Mouse (Mus musculus) liver, embryonic 14.5 days (tissue): ENCODE measurements at regions not wholly inside any gene's neighbourhood (a gene's known extent, or its start where the extent isn't known, plus 50 kb on each side); places are given as distances from the start of the nearest gene placed in this dataset.
"Not testable (repeated sequence)": the region's sequence is repeated elsewhere in the genome, so short reads cannot be mapped to it uniquely, and the experiment has no call there.

Experiments
- ATAC-seq: fragments of 200-750 bp; cut with Nextera tagmentation; 2 replicates; pipeline ENCODE4 v1.8.0; 2017; ENCODE audit warnings: moderate number of reproducible peaks, mild to moderate bottlenecking, moderate library complexity; ENCODE audit not compliant: insufficient read depth
- DNase-seq, 3 experiments: peaks; one replicate each; pipeline ENCODE4 v3.0.0-alpha.2; 2012 to 2013; ENCODE audit warnings: low read depth in 3 of 3, low spot score in 3 of 3
- H3K27ac ChIP-seq: fragments of 300-500 bp; sonication (generic); 2 replicates; pipeline ENCODE4 v1.5.1; 2014; ENCODE audit warnings: moderate library complexity, mild to moderate bottlenecking, control low read depth, inconsistent platforms
- H3K27me3 ChIP-seq: fragments of 300-500 bp; sonication (generic); 2 replicates; pipeline ENCODE4 v1.6.1; 2014; ENCODE audit warnings: mild to moderate bottlenecking, low read length, moderate library complexity; ENCODE audit not compliant: control insufficient read depth, insufficient read depth
- H3K36me3 ChIP-seq: fragments of 300-500 bp; sonication (generic); replicated peaks from 2 replicates; pipeline ENCODE4 v1.6.1; 2014; ENCODE audit warnings: low read depth; ENCODE audit not compliant: control insufficient read depth, insufficient read depth
- H3K4me1 ChIP-seq, 2 experiments: fragments of 200-500 bp in 1 of 2; fragments of 300-500 bp in 1 of 2; sonication (generic) in 1 of 2; replicated peaks; 2 replicates each; pipeline ENCODE4 v1.6.1; 2012 to 2014; ENCODE audit warnings: antibody characterized with exemption in 1 of 2, inconsistent platforms in 1 of 2, low read length in 1 of 2; ENCODE audit not compliant: control insufficient read depth in 2 of 2, insufficient read depth in 2 of 2
- H3K4me2 ChIP-seq: fragments of 300-500 bp; sonication (generic); 2 replicates; pipeline ENCODE4 v1.6.1; 2014; ENCODE audit warnings: low read depth, mild to moderate bottlenecking, control low read depth, moderate library complexity
- H3K4me3 ChIP-seq, 2 experiments: fragments of 200-500 bp in 1 of 2; fragments of 300-500 bp in 1 of 2; sonication (generic) in 1 of 2; 2 replicates each; pipeline ENCODE4 v1.5.1; 2012 to 2014; ENCODE audit warnings: low read depth in 2 of 2, low read length in 2 of 2, mild to moderate bottlenecking in 2 of 2, control low read depth in 1 of 2, inconsistent platforms in 1 of 2, moderate library complexity in 1 of 2; ENCODE audit not compliant: insufficient read depth in 1 of 2
- H3K9ac ChIP-seq: fragments of 300-500 bp; sonication (generic); replicated peaks from 2 replicates; pipeline ENCODE4 v1.6.1; 2014; ENCODE audit warnings: mild to moderate bottlenecking, control low read depth, moderate library complexity
- H3K9me3 ChIP-seq: fragments of 300-500 bp; sonication (generic); 2 replicates; pipeline ENCODE4 v1.6.1; 2016; ENCODE audit warnings: low read length, mixed read lengths; ENCODE audit not compliant: control insufficient read depth
- CTCF ChIP-seq: IDR thresholded peaks from 2 replicates; pipeline ENCODE4 v1.5.1; 2016; ENCODE audit warnings: antibody characterized with exemption, low read depth, control low read depth
- EP300 ChIP-seq: IDR thresholded peaks from 2 replicates; pipeline ENCODE4 v1.6.1; 2016; ENCODE audit warnings: antibody characterized with exemption, low read depth
- WGBS: fragments of 180-500 bp; shearing (Covaris S2); extraction: QIAGEN DNeasy Blood & Tissue Kit; methylation state at CpG from one replicate; pipeline ENCODE4 v1.1.7; 2014; ENCODE audit not compliant: insufficient replicate concordance; 5-methylcytosine and 5-hydroxymethylcytosine counted together

- 63% methylated on average over 1 of the region's 1 CpGs for WGBS
- no peaks in the 10 kb centered on the region for H3K27me3 ChIP-seq
These were observed 308.1 kb upstream of the Cdh5 start for GRCm38 (mm10) chr8:103793331-103793730.

GRCm38 (mm10) chr8:103798630-103799029, 302.8 kb upstream of the Cdh5 start:
- H3K4me3 ChIP-seq, H3K27ac ChIP-seq, ATAC-seq, H3K36me3 ChIP-seq, H3K27me3 ChIP-seq, H3K9ac ChIP-seq, DNase-seq, H3K4me2 ChIP-seq, H3K9me3 ChIP-seq, H3K4me1 ChIP-seq: not testable (repeated sequence)
- WGBS = 85% methylated on average over 2 of the region's 2 CpGs

More at GRCm38 (mm10) chr8:103793331-103793730, 308.1 kb upstream of the Cdh5 start:
- no peaks in the 10 kb centered on the region for H3K9me3 ChIP-seq
- H3K27ac ChIP-seq = no peak overlapping the region
- no peak overlapping the region for H3K9ac ChIP-seq
- DNase-seq = no peak
- H3K36me3 ChIP-seq = no peaks in the 10 kb centered on the region
- H3K4me3 ChIP-seq = no peak overlapping the region
- no peak for ATAC-seq
- no peaks in the 10 kb centered on the region for H3K4me1 ChIP-seq
- no peak overlapping the region for H3K4me2 ChIP-seq
- TF ChIP-seq EP300 (no peak), CTCF (no peak)

GRCm38 (mm10) chr8:103808171-103808570, 293.3 kb upstream of the Cdh5 start:
- DNase-seq = no peak
- no peak overlapping the region for H3K9ac ChIP-seq
- TF ChIP-seq CTCF = no peak
- no peak for TF ChIP-seq EP300
- H3K4me2 ChIP-seq = no peak overlapping the region
- no peak overlapping the region for H3K27ac ChIP-seq
- WGBS = 62% methylated on average over 5 of the region's 5 CpGs
- H3K4me3 ChIP-seq = no peak overlapping the region
- no peaks in the 10 kb centered on the region; the same call in 1 of the 2 replicates for H3K9me3 ChIP-seq
- H3K36me3 ChIP-seq = no peaks in the 10 kb centered on the region
- no peak for ATAC-seq
- H3K4me1 ChIP-seq = no peaks in the 10 kb centered on the region
- H3K27me3 ChIP-seq = no peaks in the 10 kb centered on the region

DNA sequence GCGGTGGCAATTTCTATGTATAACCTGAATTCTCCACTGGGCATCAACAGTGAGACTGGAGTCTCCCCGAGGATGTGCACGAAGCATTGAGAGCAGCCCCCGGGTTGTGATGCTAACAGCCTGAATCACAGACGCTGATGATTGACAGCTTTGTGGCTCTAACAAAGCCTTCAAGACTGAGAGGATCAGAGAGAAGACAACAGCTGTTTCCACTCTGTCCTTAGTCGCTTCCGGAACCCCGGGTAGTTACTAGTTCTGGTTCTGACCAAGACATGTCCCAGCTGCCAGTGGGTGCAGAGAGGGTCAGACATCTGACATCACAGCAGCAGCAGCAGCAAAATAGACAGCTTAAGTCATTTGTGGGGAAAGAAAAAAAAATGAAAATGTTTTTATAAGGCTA, 292.8 kb upstream of the Cdh5 start:
- Histone ChIP-seq H3K27ac (no peak overlapping the region), H3K4me2 (no peak overlapping the region), H3K9ac (no peak overlapping the region), H3K36me3 (no peaks in the 10 kb centered on the region), H3K4me3 (no peak overlapping the region), H3K27me3 (no peaks in the 10 kb centered on the region), H3K9me3 (no peaks in the 10 kb centered on the region; the same call in 1 of the 2 replicates), H3K4me1 (peaks cover 0 to 4% of the 10 kb centered on the region in 2 experiments; a peak in 2 of 4 replicates)
- DNase-seq (no peak), ATAC-seq (no peak)
- WGBS = 61% methylated on average over 8 of the region's 8 CpGs
- no peak for TF ChIP-seq EP300

DNA sequence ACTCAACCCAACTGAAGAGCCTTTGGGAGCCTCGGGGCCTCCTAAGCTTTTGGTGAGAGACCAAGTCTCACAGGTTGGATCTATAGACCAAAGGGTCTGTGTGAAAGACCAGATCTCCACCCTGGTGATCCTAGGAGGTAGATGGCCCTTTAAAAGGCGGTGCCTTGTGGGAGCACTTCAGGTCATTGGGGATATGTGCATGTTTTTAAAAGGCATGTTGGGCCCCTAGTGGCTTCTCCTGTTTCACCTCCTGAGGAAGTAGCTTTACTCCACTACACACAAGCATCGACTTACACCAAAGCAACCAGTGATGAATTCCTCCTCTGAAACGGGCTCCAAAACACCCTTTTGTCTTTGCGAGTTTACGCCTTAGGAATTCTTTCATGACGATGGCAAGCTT, 292.3 kb upstream of the Cdh5 start:
- H3K9me3 ChIP-seq = no peaks in the 10 kb centered on the region; the same call in 1 of the 2 replicates
- no peak overlapping the region for H3K9ac ChIP-seq
- peaks cover 0 to 6% of the 10 kb centered on the region in 2 experiments; a peak in 2 of 4 replicates for H3K4me1 ChIP-seq
- ATAC-seq (no peak), DNase-seq (no peak)
- no peak overlapping the region for H3K4me3 ChIP-seq
- WGBS = 59% methylated on average over 7 of the region's 7 CpGs
- H3K4me2 ChIP-seq = no peak overlapping the region
- no peaks in the 10 kb centered on the region for H3K36me3 ChIP-seq
- H3K27ac ChIP-seq = no peak overlapping the region
- TF ChIP-seq CTCF (no peak), EP300 (no peak)
- no peaks in the 10 kb centered on the region for H3K27me3 ChIP-seq
